Mouse (Mus musculus) B cell, adult 2 months (primary cell): ENCODE measurements around the gene Gfpt2.
A peak's percentile ranks its signal among the peaks of the same experiment; 100 is the strongest.

ENCODE experiments used
- DNase-seq, 2 experiments: peaks; one replicate each; pipeline ENCODE4 v3.0.0; 2022

Gfpt2 gene

DNA sequence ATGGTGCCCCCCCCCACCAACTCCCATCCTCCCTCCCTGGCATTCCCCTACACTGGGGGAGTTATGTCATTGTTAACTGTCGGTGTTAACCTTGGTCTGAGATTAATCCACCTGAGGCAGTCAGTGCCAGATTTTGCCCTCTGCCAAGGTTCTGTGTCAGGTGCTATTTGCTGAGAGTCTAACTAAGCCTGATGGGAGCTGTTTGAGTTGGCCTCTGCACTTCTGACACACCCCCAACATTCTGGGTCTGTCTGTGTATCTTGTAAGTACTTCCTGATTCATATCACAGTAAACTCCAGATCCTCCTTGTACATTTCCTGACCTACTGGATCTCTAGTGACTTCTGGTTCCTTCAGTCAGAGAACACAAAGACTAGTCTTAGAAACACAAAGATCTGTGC is 46.7 kb downstream of the Gfpt2 start:
- DNase-seq = no peak

DNA sequence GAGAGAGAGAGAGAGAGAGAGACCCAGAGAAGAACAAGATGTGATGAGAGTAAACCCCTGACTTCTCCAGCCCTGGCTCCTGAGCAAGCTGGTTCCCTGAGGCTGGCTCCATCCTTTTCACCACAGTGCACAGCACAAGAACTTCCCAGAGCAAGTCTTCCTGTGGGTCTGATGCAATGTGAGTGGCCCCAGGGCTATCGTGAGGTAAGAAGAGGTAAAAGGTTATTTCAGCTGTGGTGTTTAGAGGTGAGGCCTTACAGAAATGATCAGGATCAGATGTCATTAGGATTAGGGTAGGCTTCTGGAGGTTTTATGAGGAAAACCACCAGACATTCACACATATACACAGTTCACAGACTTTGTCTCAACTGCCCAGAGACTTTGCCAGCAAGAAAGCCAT is 47.9 kb downstream of the Gfpt2 start:
- no peak for DNase-seq

DNA sequence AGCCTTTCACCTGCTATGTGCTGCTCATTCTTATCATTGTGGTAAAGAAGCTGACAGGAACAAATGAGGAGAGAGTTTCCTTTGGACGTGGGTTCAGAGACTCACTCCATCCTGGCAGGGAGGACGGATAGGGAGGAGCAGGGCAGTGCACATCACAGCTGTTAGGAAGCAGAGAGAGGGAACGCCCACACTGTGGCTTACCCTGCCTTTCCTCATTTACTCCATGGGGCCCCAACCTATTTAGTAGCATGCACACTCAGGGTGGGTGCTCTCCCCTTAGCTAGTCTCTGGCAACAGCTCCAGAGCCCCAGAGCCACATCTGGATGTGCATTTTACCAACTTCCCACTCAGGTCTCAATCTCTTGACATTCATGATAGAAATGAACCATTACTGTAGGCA is 48.7 kb downstream of the Gfpt2 start:
- no peak for DNase-seq

DNA sequence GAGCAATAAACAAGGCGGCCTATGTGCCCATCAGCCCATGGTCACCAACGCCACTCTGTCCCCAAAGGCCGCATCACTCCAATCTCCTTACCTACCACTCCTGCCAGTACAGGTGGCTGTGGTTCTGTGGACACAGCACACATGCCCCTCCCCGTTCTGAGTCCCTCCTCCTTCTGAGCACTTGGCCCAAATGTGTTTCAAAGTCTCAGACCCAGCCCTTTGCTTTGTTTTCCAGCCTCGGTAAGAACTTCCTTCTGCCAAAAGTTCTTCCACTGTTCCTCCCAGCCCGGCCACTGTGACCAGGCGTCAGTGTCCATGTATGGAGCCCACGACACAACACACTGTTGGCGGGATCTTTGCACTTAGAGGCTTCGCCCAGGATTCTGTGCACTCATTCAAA is 50.3 kb downstream of the Gfpt2 start:
- DNase-seq = no peak

DNA sequence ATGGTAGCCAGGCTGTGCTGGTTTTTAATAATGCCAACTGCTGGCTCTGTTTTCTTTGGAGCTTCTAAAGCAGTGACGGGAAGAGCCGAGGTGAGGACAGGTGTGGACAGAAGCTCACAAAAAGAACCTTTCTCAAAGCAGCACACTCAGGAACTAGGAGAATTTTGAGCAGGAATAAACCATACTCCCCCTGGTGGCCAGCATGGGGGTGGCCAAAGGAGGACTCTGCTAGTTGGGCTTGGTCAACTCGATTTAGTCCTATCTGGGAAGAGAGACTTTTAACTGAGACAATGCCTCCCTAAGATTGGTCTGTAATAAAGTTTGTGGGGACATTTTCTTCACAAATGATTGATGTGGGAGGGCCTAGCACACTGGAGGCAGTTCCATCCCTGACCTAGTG is 51.0 kb downstream of the Gfpt2 start:
- DNase-seq = peak; percentile 70 to 75

DNA sequence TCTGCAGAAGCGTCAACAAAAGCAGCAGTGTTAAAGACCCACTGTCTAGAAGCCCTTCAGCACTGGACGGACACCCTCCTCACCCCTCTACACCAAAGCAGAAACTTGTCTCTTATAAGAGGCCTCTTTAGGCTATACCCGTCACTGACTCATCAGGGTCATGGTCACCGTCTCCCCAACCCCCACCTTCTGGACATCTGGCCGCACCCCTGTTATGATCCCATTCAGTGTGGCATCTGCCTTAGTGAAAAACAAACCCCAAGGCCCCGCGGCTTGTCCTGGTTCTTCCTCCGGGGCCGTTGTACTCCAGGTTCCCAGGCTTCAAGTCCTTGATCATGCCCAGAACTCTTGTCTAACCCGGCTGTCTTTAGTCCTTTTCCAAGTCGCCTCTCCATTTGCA is 52.0 kb downstream of the Gfpt2 start:
- no peak for DNase-seq

DNA sequence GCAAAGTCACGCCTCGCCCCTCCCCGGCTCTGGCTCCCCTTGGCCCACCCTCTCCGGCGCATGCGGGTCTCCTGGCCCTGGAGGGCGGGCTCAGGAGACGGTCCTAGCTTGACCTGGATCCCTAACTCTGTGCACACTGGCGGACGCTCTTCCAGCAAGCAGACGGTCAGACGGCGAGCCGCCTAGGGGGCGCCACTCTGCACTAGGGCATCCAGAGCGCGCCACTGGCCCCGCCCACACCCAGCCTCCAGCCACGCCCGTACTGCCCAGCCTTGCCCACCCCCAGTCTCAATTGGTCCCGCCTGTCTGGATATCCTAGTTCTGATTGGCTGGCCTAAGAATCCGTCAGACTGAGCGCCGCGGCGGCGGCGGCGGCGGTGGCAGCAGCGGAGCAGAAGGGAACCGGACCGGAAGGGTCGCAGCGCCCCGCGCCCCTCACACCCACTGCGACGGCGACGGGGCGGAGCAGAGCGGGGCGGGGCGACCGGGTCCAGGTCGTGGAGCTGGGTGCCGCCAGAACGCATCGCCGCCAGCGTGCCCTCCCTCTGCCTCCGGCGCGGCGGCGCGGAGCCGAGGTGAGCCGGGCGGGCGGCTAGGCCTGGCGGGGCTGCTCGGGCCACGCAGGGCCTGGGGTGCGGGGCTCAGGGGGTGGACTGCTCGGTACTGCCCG is 52.6 kb downstream of the Gfpt2 start, which contains the start of gene Mapk9:
Gene Mapk9 (plus strand): TSS at position 351 of the 670 bp plus-strand sequence.
- peak; percentile 99 for DNase-seq

DNA sequence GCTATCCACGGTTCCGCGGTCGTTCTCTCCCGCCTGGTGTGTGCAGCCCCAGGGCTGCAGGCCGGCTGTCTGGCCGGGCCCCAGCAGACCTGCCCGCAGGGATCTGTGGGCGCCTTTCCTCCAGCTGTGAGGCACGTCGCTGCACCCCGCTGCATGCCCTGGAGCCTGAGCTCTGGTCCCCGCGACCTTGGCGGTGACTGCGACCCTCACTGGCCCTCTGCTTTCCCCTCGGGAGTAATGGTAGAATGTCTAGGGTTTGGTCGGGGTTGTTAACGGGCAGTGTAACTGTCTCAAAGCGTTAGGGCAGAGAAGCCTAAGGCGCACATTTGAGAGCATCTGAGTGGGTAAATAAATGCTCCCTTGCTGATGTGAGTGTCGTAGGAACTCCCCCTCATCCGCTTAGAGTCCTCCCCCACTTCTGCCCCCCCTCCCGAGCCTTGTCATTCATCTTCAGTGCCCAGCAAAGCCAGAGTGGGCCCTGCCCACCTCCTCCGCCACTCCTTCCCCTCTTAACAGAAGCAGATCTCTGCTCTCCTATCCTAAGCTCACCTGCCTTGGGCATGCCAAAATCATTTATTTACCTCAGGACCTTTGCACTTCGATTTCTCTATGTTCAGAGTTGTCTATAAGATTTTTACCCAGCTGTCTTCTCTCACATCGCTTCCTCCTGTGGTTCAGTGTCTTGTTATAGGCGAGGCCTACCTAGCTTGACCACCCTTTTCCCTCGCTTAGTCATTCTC is 53.3 kb downstream of the Gfpt2 start:
- DNase-seq = no peak

DNA sequence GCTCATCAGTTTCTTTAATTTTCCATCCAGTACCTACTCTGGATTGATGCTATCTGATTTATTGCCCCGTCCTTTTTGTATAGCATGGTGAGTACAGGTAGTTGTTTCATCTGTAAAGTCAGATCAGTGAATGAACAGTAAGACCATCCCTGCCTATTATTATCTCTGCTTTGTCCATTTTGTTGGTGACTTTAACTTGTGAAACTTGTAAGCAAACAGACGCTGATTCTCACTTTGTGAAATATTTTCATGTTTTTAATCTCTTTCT is 53.8 kb downstream of the Gfpt2 start:
- no peak for DNase-seq

DNA sequence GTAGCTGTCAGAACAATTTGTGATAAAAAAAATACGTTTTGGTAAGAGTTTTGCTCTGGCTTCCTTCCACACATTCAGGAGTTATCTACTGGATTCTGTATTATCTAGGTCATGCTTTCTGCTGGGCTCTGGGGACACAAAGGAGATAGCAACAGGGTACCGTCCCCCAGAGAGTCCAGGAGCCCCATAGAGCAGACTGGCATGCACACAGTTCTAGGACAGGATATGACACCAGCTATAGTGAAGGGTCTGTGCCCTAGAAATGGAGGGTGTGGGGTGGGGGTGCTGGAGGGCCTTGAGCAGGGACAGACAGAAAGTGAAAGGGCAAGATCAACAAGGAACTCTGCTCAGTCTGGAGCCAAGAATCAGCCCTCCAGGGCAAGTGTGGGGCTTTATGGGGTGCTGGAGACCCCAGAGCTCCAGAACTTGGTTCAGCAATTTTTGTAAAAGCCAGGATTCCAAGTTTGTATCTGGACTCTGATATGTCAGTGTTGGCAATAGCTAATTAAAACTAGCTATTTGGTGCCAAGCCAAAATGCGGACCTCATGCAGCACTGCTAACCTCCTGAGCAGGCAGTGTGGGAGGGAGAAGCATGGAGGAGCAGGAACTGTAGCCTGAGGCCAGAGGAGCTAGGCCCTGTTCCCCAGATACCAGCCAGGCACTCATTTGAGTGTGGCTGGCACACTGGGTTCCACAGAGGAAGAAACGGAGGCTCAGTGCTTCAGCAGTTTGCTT is 54.3 kb downstream of the Gfpt2 start:
- no peak for DNase-seq

DNA sequence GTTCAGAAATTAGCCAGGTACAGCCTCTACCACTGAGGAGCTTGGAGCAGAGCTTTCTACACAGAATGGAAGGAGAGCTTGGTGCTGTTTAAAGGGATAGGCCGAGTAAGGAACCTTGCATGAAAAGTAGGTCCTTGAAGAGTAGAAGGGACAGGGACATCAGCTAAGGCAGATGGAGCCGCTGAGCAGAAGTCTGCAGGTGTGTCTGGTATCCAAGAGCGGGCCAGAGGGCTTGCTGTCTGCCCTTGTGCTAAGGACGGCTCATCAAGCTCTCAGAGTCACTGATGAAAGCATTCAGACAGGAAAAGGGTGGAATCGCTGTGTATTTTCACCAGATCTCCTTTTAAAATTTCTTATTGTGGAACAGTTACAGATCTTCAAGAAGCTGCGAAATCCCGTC is 56.4 kb downstream of the Gfpt2 start:
- no peak for DNase-seq

DNA sequence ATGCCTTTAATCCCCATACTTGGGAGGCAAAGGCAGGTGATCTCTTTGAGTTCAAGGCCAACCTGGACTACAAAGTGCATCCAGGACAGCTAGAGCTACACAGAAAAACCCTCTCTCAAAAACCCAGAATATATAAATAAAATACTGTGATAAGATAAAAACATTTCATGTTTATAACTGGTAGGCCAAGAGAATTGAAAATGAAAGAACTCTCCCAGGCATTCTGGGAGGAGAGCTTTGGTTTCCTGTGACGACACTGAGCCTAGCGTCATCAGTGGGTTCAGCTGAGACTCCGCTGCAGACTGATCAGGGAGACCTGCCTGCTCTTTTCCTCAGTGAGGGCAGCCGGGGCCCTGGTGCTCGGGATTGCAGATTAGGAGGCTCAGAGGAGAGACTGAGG is 61.2 kb downstream of the Gfpt2 start:
- peak; percentile 4 to 11 for DNase-seq

DNA sequence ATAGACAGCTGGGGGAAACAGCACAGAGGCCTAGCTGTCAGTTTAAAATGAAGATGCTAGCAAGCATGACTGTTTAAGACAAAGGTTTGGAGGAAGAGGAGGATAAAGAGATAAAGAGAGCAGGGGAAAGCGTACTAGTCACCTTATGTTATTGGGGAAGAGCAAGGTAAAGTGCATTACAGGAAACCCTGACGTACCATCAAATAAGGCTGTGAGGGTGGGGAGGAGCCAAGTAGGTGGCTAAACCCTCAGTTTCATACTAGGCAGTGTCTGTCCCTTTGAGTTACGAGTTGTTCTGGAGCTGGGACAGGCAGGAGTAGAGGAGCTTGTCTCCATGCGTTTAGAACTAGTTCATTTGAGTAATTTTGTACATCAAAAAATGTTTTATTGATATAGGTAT is 67.2 kb downstream of the Gfpt2 start:
- no peak for DNase-seq

DNA sequence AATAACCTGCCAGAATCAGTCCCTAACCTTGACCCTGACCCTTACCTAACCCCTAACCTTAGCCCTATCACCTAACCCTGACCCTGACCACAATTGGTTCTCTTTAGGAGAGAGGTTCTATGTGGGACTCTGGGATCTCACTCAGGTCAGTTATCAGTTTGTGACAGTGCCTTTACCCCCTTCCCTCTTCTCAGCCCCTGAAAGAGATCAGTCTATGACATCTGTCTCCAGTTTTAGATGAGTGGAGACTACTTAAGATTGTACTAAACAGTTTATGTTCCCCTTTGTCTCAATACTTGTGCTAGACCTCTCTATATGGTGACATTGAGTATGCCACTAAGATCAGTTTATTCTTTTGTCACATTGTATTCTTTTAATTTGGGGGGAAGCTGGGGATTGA is 69.9 kb downstream of the Gfpt2 start:
- DNase-seq = no peak

DNA sequence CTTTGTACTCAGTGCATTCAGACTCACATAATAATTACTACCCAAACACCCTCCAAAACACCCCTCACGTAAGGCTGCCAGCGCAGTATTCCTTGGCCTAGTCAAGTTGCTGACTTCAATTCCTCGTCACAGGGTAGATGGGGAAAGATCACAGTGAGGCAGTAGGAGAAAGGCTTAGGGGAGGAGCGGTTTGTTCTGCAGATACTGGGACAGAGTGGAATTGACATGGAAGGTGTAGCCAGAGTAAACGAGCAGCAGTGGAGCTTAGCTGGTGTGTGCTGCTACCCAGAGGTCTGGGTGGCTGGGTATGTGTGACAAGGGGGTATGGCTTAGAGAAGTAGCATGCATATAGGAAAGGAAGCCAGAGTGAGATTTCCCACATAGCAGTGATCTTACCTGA is 73.3 kb downstream of the Gfpt2 start:
- DNase-seq = no peak

DNA sequence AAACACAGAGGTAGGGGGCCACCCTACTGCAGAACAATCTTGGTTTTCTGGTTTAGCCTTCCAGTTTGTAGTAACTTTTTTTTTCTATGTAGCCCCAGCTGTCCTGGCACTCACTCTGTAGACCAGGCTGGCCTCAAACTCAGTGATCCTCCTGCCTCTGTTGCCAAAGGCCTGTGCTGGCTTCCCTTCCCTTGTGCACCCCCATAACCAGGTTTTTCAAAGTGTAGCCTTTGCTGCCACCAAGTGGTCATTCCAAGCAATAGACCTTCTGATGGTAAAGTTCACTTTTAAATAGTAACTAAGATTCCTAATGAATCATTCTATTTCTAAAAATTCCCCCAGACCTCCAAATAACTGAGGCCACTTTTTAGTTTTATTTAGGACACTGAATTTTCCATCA is 75.8 kb downstream of the Gfpt2 start:
- peak; percentile 64 to 71 for DNase-seq

DNA sequence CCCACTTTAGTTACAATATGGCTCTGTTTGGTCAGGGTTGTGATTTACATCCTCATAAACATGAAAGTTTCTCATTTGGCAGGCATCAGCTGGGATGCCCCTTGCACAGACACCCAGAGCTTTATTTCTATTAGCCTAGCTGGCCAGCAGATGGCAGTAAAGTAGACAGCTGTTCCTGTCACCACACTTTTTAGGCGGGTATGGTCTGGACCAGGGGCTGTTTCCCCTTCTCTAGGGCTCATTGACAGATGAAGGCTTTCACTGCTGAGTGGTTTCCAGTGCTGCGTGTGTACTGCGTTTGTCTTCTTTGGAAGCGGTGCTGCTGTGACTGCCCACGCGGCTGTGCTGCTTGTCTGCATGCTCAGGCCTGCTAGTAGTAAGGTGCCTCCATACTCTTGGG is 77.9 kb downstream of the Gfpt2 start:
- peak; percentile 53 to 56 for DNase-seq

DNA sequence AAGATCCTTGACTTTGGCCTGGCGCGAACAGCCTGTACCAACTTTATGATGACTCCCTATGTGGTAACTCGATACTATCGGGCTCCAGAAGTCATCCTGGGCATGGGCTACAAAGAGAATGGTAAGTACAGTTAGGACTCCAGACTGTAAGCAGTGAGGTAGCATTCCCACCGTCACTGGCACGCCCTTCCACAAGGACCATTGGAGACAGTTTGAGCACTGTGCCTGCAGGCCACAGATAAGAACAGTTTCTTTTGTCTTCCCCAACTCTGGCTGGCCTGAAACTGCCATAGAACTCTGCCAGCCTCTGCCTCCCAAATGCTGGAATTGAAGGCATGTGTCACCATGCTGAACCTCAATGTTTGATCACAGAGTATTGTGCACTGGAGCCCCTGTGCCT is 78.8 kb downstream of the Gfpt2 start:
- no peak for DNase-seq

DNA sequence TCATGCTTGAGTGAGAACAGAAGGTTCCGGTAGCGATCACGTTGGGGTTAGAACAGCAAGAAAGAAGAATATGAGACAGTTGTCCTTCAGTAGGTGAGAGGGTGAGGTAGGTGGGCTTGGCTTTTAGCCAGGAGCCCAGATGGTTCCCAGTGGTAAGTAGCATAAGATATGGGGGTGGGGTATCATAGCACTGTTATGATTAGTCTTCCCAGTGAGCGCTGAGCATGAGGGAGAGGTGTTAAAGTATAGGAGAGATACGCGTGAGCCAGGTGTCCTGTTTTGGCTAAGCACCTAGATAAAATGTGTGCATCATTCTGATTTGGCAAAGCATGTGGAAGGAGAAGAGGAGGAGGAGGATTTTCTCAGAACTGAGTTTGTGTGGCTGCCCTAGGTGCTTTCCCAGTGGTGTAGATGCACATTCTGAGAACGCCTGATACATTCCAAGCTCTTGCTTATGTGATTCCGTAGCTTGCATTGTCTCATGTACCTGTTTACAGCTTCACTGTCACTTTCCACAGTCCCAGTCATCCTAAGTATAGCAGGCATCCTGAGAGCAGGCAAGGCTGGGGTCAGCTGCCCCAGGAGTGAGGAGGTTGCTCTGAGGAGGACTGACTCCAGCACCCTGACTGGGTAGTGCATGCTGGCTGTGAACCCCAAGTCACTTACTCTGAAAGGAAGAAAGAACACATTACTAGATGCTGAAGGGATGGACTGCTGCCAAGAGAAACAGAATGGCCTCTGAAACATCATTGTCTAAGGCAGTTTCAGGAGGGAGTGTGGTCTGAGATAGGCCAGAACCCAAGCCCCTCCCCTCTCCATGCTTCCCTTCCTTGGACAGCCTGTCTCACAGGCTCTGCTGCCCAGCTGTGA is 83.2 kb downstream of the Gfpt2 start:
- no peak for DNase-seq

DNA sequence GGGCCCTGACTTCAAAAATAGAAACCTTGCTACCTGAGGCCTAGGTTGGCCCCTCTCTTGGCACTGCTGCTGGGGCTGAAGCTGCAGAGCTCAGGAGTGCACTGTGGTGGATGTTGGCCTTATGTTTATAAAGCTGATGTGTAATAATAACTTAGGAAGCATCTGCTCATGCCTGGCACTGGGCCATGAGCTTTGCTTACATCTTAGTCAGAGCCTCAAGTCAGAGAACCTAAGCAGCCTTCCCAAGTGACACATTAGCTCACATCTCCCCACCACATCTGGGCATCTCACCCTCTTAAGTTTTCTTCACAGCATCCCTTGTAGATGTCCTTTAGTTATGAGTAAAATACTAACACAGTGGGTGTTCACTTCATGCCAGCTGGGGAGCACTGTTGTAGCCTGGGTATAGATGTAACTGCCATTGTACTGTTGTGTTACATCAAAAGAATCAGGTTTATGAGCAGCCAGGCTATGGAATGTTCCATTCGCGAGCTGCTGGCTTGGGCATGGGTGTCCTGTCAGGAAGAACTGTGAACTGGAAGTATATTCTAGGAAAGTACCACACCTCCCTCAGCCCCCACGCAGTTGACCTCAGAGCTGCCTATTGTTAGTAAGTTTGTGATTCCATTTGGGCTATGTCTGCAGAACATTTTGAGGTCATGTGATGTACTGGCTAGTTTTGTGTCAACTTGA is 86.1 kb downstream of the Gfpt2 start:
- no peak for DNase-seq

DNA sequence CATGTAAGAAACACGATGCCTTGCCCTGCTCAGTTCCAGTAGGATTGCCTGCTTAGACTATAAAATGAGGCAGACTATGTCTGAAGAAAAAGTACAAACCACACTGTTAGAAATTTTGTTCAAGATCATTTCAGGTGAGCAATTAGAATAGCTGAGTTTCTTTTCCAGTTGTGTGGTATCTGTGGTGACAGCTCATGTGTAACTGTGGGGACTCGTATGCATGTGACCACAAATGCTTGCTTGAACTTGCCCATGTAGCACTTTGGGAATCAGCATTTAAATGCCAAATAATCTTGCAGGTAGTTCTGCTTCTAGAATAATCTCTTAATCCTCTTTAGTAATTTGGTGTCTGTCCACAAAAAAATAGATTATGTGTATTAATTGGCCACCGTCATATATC is 89.4 kb downstream of the Gfpt2 start:
- no peak for DNase-seq
